Mouse (Mus musculus): ENCODE results near the gene Psma5.
"Not testable (repeated sequence)": the region's sequence is repeated elsewhere in the genome, so short reads cannot be mapped to it uniquely, and the experiment has no call there.

Gene Psma5

GRCm38 (mm10) chr3:108256719-108257637, at the start of gene Psma5:
Gene Psma5 (plus strand): TSS chr3:108256926.
- peak; percentile 97 for DNase-seq (ENCODE audit: extremely low spot score, low read depth, low spot score)

GRCm38 (mm10) chr3:108209001-108209400, 47.7 kb upstream of the Psma5 start:
- no peak for DNase-seq (ENCODE audit: extremely low spot score, low read depth, low spot score)

GRCm38 (mm10) chr3:108209536-108209935, 47.2 kb upstream of the Psma5 start:
- DNase-seq (ENCODE audit: extremely low spot score, low read depth, low spot score), result no peak

- DNase-seq (ENCODE audit: extremely low spot score, low read depth, low spot score), result peak; percentile 97
Observed at GRCm38 (mm10) chr3:108209946-108210770, 46.6 kb upstream of the Psma5 start.

GRCm38 (mm10) chr3:108210771-108211139, 46.0 kb upstream of the Psma5 start, which contains the start of gene Atxn7l2:
Gene Atxn7l2 (minus strand): TSS chr3:108210934.
- no peak for DNase-seq (ENCODE audit: extremely low spot score, low read depth, low spot score)

- no peak for DNase-seq (ENCODE audit: extremely low spot score, low read depth, low spot score)
Observed at GRCm38 (mm10) chr3:108211845-108212244, 44.9 kb upstream of the Psma5 start.

GRCm38 (mm10) chr3:108212406-108212805, 44.3 kb upstream of the Psma5 start:
- DNase-seq (ENCODE audit: extremely low spot score, low read depth, low spot score), result no peak

- DNase-seq (ENCODE audit: extremely low spot score, low read depth, low spot score), result no peak
Observed at GRCm38 (mm10) chr3:108214734-108215133, 42.0 kb upstream of the Psma5 start.

- no peak for DNase-seq (ENCODE audit: extremely low spot score, low read depth, low spot score)
Observed at GRCm38 (mm10) chr3:108220661-108221060, 36.1 kb upstream of the Psma5 start.

GRCm38 (mm10) chr3:108225711-108226557, 30.8 kb upstream of the Psma5 start:
- DNase-seq (ENCODE audit: extremely low spot score, low read depth, low spot score), result no peak

GRCm38 (mm10) chr3:108226558-108227350, 30.0 kb upstream of the Psma5 start, which contains the start of gene Sypl2:
Gene Sypl2 (minus strand): TSS chr3:108226648.
- no peak for DNase-seq (ENCODE audit: extremely low spot score, low read depth, low spot score)

GRCm38 (mm10) chr3:108227521-108227920, 29.2 kb upstream of the Psma5 start:
- DNase-seq (ENCODE audit: extremely low spot score, low read depth, low spot score), result no peak

- no peak for DNase-seq (ENCODE audit: extremely low spot score, low read depth, low spot score)
Observed at GRCm38 (mm10) chr3:108231646-108232045, 25.1 kb upstream of the Psma5 start.

GRCm38 (mm10) chr3:108237474-108238102, 19.1 kb upstream of the Psma5 start:
- not testable (repeated sequence) for DNase-seq (ENCODE audit: extremely low spot score, low read depth, low spot score)

- DNase-seq (ENCODE audit: extremely low spot score, low read depth, low spot score), result no peak
Observed at GRCm38 (mm10) chr3:108241243-108241839, 15.4 kb upstream of the Psma5 start.

GRCm38 (mm10) chr3:108246857-108247256, 9.9 kb upstream of the Psma5 start:
- no peak for DNase-seq (ENCODE audit: extremely low spot score, low read depth, low spot score)

GRCm38 (mm10) chr3:108257831-108258500, 1.2 kb downstream of the Psma5 start:
- DNase-seq (ENCODE audit: extremely low spot score, low read depth, low spot score), result no peak

- DNase-seq (ENCODE audit: extremely low spot score, low read depth, low spot score), result no peak
Observed at GRCm38 (mm10) chr3:108259319-108259718, 2.6 kb downstream of the Psma5 start.

Data from hindlimb bud, embryonic 11.5 days (tissue).